Mouse (Mus musculus): ENCODE results near the gene Pla2g2f.

Gene Pla2g2f

GRCm38 (mm10) chr4:138754432-138754831 is 3.0 kb downstream of the Pla2g2f start:
- H3K9me3 ChIP-seq (ENCODE audit: low read length), result no peaks in the 10 kb centered on the region
- TF ChIP-seq POU5F1 (IDR thresholded peaks at IDR 0.05; ENCODE audit: borderline replicate concordance, low read length) (no peak), CTCF (conservative IDR thresholded peaks at IDR 0.05; ENCODE audit: low read length) (no peak), NANOG (IDR thresholded peaks at IDR 0.05; ENCODE audit: borderline replicate concordance, low read length) (no peak)
- H3K27me3 ChIP-seq (ENCODE audit: insufficient read depth, low read length), result peaks cover 11% of the 10 kb centered on the region; the same call in 1 of the 2 replicates
- peaks cover 29% of the 10 kb centered on the region for H3K4me1 ChIP-seq (replicated peaks; ENCODE audit: low read depth, low read length)
- H3K36me3 ChIP-seq (ENCODE audit: insufficient read depth, low read length), result no peaks in the 10 kb centered on the region
- no peak overlapping the region for H3K4me3 ChIP-seq (replicated peaks; ENCODE audit: low read length)

- TF ChIP-seq POU5F1 (IDR thresholded peaks at IDR 0.05; ENCODE audit: borderline replicate concordance, low read length) (no peak), CTCF (conservative IDR thresholded peaks at IDR 0.05; ENCODE audit: low read length) (no peak), NANOG (IDR thresholded peaks at IDR 0.05; ENCODE audit: borderline replicate concordance, low read length) (no peak)
- H3K4me1 ChIP-seq (replicated peaks; ENCODE audit: low read depth, low read length), result peaks cover 36% of the 10 kb centered on the region
- H3K4me3 ChIP-seq (replicated peaks; ENCODE audit: low read length), result no peak overlapping the region
- no peaks in the 10 kb centered on the region for H3K36me3 ChIP-seq (ENCODE audit: insufficient read depth, low read length)
- no peaks in the 10 kb centered on the region for H3K9me3 ChIP-seq (ENCODE audit: low read length)
- peaks cover 5% of the 10 kb centered on the region; the same call in 1 of the 2 replicates for H3K27me3 ChIP-seq (ENCODE audit: insufficient read depth, low read length)
Measured at GRCm38 (mm10) chr4:138753608-138754007, 3.8 kb downstream of the Pla2g2f start.

DNA sequence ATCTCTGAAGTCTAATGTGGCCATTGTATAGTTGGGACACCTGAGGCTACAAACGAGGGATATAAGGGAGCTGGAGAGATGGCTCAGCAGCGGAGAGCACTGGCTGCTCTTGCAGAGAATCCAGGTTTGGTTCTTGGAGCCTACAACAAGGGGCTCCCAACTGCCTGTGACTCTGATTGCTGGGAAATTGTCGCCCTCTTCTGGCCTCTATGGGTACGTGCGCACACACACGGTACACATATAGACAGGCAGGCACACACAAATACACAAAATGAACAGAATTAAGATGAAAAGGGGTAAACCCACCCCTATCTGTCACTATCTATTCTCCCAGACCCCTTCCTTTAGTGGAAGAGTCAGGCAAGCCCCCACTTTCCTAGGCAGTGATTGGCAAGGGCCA is 4.8 kb downstream of the Pla2g2f start:
- H3K4me1 ChIP-seq (replicated peaks; ENCODE audit: low read depth, low read length), result peaks cover 41% of the 10 kb centered on the region
- no peaks in the 10 kb centered on the region for H3K36me3 ChIP-seq (ENCODE audit: insufficient read depth, low read length)
- no peak overlapping the region for H3K4me3 ChIP-seq (replicated peaks; ENCODE audit: low read length)
- H3K27me3 ChIP-seq (ENCODE audit: insufficient read depth, low read length), result peaks cover 5% of the 10 kb centered on the region; the same call in 1 of the 2 replicates
- peak; percentile 78 for TF ChIP-seq CTCF (conservative IDR thresholded peaks at IDR 0.05; ENCODE audit: low read length)
- TF ChIP-seq POU5F1 (IDR thresholded peaks at IDR 0.05; ENCODE audit: borderline replicate concordance, low read length), result no peak
- H3K9me3 ChIP-seq (ENCODE audit: low read length), result no peaks in the 10 kb centered on the region

GRCm38 (mm10) chr4:138748369-138749072 is 8.9 kb downstream of the Pla2g2f start:
- TF ChIP-seq POU5F1 (IDR thresholded peaks at IDR 0.05; ENCODE audit: borderline replicate concordance, low read length) (no peak), NANOG (IDR thresholded peaks at IDR 0.05; ENCODE audit: borderline replicate concordance, low read length) (no peak), CTCF (conservative IDR thresholded peaks at IDR 0.05; ENCODE audit: low read length) (peak; percentile 47)
- Histone ChIP-seq H3K27me3 (ENCODE audit: insufficient read depth, low read length) (peaks cover 8% of the 10 kb centered on the region; the same call in 1 of the 2 replicates), H3K9me3 (ENCODE audit: low read length) (no peaks in the 10 kb centered on the region), H3K36me3 (ENCODE audit: insufficient read depth, low read length) (no peaks in the 10 kb centered on the region), H3K4me1 (replicated peaks; ENCODE audit: low read depth, low read length) (peaks cover 30% of the 10 kb centered on the region), H3K4me3 (replicated peaks; ENCODE audit: low read length) (no peak overlapping the region)

DNA sequence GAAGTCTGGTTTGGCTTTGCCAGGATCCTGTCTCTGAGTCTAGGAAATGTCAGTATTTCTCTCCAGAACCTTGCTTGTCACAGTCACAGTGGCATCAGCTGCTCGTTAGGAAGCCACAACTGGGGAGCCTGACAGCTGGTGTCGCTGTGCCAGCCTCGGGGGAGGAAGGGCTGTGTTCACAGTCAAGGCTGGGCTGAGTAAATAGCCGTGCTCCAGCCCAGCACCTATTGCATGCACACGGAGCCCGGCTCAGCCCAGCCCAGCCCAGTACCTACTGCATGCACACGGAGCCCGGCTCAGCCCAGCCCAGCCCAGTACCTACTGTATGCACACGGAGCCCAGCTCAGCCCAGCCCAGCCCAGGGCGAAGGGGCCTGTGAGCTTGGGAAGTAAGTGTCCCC is 9.6 kb downstream of the Pla2g2f start:
- Histone ChIP-seq H3K36me3 (ENCODE audit: insufficient read depth, low read length) (no peaks in the 10 kb centered on the region), H3K4me3 (replicated peaks; ENCODE audit: low read length) (no peak overlapping the region), H3K9me3 (ENCODE audit: low read length) (no peaks in the 10 kb centered on the region), H3K27me3 (ENCODE audit: insufficient read depth, low read length) (peaks cover 11% of the 10 kb centered on the region; the same call in 1 of the 2 replicates), H3K4me1 (replicated peaks; ENCODE audit: low read depth, low read length) (peaks cover 26% of the 10 kb centered on the region)
- no peak for TF ChIP-seq CTCF (conservative IDR thresholded peaks at IDR 0.05; ENCODE audit: low read length)
- TF ChIP-seq NANOG (IDR thresholded peaks at IDR 0.05; ENCODE audit: borderline replicate concordance, low read length), result no peak
- TF ChIP-seq POU5F1 (IDR thresholded peaks at IDR 0.05; ENCODE audit: borderline replicate concordance, low read length), result no peak

DNA sequence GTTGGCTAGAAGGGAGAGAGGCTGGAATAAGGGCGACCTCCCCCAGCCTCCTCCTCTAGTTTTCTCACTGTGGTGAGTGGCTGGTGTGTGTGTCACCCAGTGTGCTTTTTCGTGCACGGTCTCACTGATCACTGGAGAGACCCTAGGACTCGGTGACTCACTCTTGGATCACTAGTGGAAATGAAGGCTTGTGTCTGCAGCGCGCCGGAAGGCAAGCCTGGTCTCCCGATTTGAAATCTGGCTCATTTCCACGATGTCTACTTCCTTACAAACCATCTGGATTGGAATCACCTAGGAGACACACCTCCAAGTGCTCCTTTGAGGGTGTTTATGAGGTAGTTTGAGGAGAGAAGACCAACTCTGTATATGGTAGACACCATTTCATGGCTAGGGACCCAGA is 10.6 kb downstream of the Pla2g2f start:
- no peaks in the 10 kb centered on the region for H3K9me3 ChIP-seq (ENCODE audit: low read length)
- no peak for TF ChIP-seq POU5F1 (IDR thresholded peaks at IDR 0.05; ENCODE audit: borderline replicate concordance, low read length)
- no peak for TF ChIP-seq CTCF (conservative IDR thresholded peaks at IDR 0.05; ENCODE audit: low read length)
- TF ChIP-seq NANOG (IDR thresholded peaks at IDR 0.05; ENCODE audit: borderline replicate concordance, low read length), result no peak
- no peak overlapping the region for H3K4me3 ChIP-seq (replicated peaks; ENCODE audit: low read length)
- H3K4me1 ChIP-seq (replicated peaks; ENCODE audit: low read depth, low read length), result peaks cover 31% of the 10 kb centered on the region
- H3K27me3 ChIP-seq (ENCODE audit: insufficient read depth, low read length), result peaks cover 11% of the 10 kb centered on the region; the same call in 1 of the 2 replicates
- H3K36me3 ChIP-seq (ENCODE audit: insufficient read depth, low read length), result no peaks in the 10 kb centered on the region

DNA sequence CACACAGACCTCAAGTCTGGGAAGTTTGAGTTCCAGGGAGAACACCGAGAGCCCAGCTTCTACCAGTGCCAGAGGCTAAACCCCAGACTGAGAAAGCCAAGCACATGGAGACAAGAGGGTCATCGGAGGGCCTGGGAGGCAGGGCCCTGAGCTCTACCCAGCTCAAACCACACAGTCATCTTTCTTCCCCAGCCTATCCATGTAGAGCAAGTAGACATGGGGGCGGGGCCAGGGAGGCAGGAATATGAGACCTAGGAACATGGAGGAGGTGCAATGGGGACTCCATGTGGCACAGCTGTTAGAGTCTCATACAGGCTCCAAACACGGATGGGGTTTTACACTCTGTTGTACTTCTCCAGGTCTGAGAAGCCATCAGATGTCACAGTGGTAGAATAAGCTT is 11.5 kb downstream of the Pla2g2f start:
- Histone ChIP-seq H3K9me3 (ENCODE audit: low read length) (no peaks in the 10 kb centered on the region), H3K4me3 (replicated peaks; ENCODE audit: low read length) (no peak overlapping the region), H3K27me3 (ENCODE audit: insufficient read depth, low read length) (peaks cover 11% of the 10 kb centered on the region; the same call in 1 of the 2 replicates), H3K4me1 (replicated peaks; ENCODE audit: low read depth, low read length) (peaks cover 37% of the 10 kb centered on the region), H3K36me3 (ENCODE audit: insufficient read depth, low read length) (no peaks in the 10 kb centered on the region)
- TF ChIP-seq NANOG (IDR thresholded peaks at IDR 0.05; ENCODE audit: borderline replicate concordance, low read length) (no peak), POU5F1 (IDR thresholded peaks at IDR 0.05; ENCODE audit: borderline replicate concordance, low read length) (no peak), CTCF (conservative IDR thresholded peaks at IDR 0.05; ENCODE audit: low read length) (no peak)

GRCm38 (mm10) chr4:138739136-138739851 is 18.1 kb downstream of the Pla2g2f start:
- TF ChIP-seq CTCF (conservative IDR thresholded peaks at IDR 0.05; ENCODE audit: low read length) (no peak), NANOG (IDR thresholded peaks at IDR 0.05; ENCODE audit: borderline replicate concordance, low read length) (no peak), POU5F1 (IDR thresholded peaks at IDR 0.05; ENCODE audit: borderline replicate concordance, low read length) (no peak)
- 0 out of 2 replicates have a peak, but pooled peaks cover 5% of the 10 kb centered on the region for H3K27me3 ChIP-seq (ENCODE audit: insufficient read depth, low read length)
- no peaks in the 10 kb centered on the region for H3K9me3 ChIP-seq (ENCODE audit: low read length)
- H3K4me1 ChIP-seq (replicated peaks; ENCODE audit: low read depth, low read length), result peaks cover 42% of the 10 kb centered on the region
- no peaks in the 10 kb centered on the region for H3K36me3 ChIP-seq (ENCODE audit: insufficient read depth, low read length)
- no peak overlapping the region; the same call in 1 of the 2 replicates for H3K4me3 ChIP-seq (replicated peaks; ENCODE audit: low read length)

Measured in E14TG2a.4 (cell line).